Mouse (Mus musculus) adrenal gland, postnatal 4 days (tissue): ENCODE measurements around the gene Mrtfa. TPM values are rescaled to one million over a fixed set of nuclear protein-coding genes. Genes with fewer than 3 reads are reported as not detected.
"Not testable (repeated sequence)": the region's sequence is repeated elsewhere in the genome, so short reads cannot be mapped to it uniquely, and the experiment has no call there.

ENCODE experiments used
- DNase-seq, 2 experiments: peaks; one replicate each; pipeline ENCODE4 v3.0.0; 2021 to 2022; ENCODE audit warnings: low spot score in 2 of 2, mixed read lengths in 2 of 2
- long read RNA-seq, 2 experiments: library from polyadenylated mRNA; stranded (forward); transcript quantifications; one replicate each; pipeline ENCODE4 v2.0.0; 2021
- total RNA-seq, 2 experiments: library from RNA; stranded (reverse); gene quantifications; 2 replicates each; pipeline ENCODE4 v1.2.3; 2021

Gene Mrtfa
- total RNA-seq = 10 to 100 TPM; 33.0 to 39.1 TPM
- long read RNA-seq, experiment 1, full-length matches to known transcripts = 4 of 15 reads
- long read RNA-seq, experiment 1, partial matches to known transcripts = 7 of 15 reads
- long read RNA-seq, experiment 1, other reads (novel, unspliced or antisense) = 4 of 15 reads
- long read RNA-seq, experiment 2, full-length matches to known transcripts = 2 of 11 reads
- long read RNA-seq, experiment 2, partial matches to known transcripts = 4 of 11 reads
- long read RNA-seq, experiment 2, other reads (novel, unspliced or antisense) = 5 of 11 reads

DNA sequence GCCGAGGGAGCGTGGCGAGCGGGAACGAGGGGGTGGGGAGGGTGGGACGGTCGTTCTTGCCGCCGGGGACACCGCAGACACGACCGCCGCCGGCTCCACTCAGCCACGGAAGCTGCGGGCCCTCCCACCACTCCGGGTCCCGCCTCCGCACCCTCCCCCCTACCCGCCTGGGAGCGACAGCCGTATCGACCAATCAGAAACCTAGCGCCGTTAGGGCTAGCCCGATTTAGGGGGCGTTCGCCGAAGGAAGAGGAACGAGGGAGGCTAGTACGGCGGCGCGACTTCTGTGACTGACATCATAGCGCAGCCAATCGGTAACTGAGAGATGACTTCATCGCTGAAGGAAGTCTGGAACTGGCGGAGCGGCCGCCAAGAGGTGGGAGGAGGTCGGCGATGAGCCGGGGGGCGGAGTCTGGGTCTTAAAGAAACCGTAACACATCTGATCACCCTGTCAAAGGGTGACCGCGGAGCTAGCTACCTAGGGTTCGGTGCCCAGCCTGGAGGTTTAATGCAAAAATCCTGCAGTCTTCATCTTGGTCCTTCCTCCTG lies at the start of gene Mrtfa:
Mrtfa (minus strand) TSS at position 128 of the 549 bp plus-strand sequence.
- DNase-seq = peak; percentile 97 to 99

DNA sequence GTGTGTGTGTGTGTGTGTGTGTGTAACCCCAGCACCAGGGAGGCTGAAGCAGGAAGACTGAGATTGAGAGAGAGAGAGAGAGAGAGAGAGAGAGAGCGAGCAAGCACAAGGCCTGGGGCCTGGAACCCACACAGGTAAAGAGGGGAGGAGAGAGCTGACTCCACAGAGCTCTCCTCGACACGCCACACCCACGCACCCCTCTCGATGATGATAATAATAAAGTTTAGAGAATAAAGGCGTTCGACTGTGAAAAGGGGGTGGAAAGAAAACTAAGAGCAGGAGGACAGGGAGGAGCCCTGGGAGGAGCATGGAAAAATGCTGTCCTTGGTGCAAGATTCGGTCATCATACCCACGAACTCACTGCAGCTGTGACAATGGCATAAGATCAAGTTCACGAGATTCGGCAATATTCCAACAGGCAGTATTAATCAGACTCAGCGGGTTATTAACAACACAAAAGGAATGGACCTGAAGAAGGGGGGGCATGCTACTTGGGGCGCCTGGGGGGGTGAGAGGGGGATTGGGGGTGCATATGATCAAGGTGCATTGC lies 49.3 kb upstream of the Mrtfa start:
- no peak for DNase-seq

DNA sequence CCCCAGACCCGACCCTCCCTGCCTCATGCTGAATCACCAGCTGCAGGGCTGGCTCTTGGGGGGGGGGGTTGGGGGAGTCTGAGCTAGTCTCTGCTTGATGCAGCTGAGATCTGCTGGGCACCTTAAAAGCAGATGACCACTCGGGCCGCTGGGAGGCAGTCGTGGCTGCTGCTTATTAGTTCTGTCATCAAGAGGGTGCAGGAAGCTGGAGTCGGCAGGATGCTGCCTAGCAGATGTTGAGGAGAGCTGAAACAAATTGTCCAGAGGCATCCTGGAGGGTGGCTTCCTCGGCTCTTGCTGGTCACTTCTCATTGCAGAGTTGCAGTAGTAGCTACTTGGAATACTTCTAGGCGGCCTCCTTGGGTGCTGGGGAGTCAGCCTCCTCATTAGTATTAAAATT lies 48.7 kb upstream of the Mrtfa start:
- no peak for DNase-seq

- DNase-seq = no peak
Observed at GRCm38 (mm10) chr15:81237471-81237870, 46.9 kb upstream of the Mrtfa start.

DNA sequence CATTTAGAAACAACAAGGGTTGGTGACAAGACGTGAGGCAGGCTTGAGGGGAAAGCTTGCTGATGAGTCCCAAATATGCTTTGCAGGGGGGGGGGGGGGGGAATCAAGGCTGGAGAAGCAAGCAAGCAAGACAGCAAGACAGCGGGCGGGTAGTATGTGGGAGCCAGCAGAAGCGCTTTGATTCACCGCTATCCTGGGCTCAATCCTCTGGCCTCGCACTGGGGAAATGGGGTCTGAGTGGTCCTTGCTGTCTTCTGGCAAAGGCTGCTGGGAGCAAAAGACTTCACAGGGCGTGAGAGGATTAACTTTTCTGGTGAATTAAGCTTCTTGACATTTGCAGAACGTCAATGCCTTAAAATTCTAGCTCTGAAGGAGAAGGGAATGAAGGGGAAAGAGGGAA lies 45.5 kb upstream of the Mrtfa start:
- DNase-seq = no peak

DNA sequence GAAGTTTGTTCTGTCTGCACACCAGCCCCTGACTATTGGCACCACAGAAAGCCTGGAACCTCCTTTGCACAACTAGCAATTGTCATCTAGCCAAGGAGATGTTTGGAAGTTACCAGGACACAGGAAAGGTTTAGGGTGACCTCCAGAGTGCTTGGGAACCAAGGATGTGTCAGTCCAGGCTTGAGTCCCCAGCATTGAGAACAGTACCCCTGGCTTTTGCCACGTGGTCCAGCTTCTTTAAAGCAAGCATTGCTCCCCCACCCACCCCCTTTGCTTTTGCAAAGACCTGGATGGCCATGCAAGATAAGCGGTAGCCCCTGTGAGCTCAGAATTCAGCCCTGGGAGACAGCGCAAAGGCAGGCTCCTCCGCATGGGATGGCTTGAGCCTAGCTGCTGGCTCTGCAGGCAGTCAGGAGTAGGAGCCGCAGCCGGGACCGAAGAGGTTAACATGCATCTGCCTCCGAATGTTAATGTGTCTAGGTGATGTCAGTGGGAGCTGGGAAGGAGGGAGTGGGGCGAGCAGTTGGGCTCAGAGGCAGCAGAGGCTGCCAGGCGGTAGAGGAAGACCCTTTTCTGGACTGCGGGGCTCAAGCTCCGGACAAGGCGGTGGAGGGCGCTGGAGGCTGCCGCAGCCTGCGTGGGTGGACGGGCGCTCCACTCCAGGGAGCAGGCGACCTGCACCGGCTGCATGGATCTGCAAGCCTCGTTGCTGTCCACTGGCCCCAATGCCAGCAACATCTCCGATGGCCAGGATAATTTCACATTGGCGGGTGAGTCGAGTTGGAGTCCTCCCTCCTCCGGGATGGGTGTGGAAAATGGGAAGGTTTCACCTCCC lies 44.7 kb upstream of the Mrtfa start, which contains the start of gene Mchr1:
Mchr1 (plus strand) TSS at position 414 of the 835 bp plus-strand sequence.
- no peak for DNase-seq

DNA sequence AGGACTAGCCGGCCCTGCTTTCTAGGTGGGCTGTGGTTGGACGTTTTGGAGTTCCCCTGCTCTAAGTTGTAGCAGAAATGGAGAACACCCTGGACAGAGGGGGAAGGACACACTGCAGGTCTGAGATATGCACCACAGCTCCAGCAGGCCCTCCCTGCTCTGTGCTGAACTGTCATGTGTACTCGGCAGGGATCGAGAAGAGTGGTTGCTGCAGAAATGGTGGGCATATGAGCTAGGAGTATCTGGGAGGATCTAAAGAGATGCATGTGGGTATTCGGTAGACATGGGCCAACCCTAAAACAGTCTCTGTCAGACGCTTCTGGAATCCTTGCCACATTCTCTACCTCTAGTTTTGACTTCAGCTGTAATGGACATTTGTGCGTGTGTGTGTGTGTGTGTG lies 40.8 kb upstream of the Mrtfa start:
- DNase-seq = no peak

GRCm38 (mm10) chr15:81229791-81230190 lies 39.2 kb upstream of the Mrtfa start:
- no peak for DNase-seq

DNA sequence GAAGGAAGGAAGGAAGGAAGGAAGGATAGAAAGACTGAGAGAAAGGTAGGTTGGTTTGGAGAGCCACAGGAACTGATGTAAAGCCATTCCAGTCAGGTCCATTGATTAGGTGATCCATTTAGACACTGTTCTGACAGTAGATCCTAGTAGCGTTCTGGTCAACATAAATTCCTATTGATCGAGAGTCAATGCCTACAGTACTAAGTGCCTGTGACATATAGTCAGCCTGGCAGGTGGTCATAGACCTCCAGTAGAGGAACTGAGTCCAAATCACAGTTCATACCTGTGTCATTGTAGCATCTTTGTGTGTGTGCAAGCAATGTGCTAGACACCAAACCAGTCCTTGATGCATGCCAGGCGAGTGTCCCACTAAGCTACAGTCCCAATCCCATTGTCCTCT lies 37.7 kb upstream of the Mrtfa start:
- DNase-seq = no peak

- DNase-seq = no peak
Observed at GRCm38 (mm10) chr15:81227275-81227674, 36.7 kb upstream of the Mrtfa start.

- DNase-seq = no peak
Observed at GRCm38 (mm10) chr15:81226796-81227195, 36.2 kb upstream of the Mrtfa start.

- no peak for DNase-seq
Observed at GRCm38 (mm10) chr15:81225732-81226131, 35.2 kb upstream of the Mrtfa start.

DNA sequence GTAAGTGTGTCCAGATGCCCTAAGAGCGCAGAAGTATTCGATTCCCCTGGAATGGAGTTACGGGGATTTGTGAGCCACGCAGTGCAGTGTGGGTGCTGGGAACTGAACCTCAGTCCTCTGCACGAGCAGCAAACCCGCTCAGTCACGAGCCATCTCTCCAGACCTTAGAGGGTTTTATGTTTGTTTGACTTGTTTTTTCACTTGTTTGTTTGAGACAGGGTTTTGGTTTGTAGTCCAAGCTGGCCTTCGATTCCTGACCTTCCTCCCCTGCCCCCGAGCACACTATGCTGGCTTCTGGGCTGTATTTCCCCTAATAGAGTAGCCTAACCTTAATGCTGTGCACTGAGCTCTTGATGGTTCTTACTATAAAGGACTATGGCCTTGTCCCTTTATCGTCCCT lies 34.5 kb upstream of the Mrtfa start:
- DNase-seq = no peak

- DNase-seq = no peak
Observed at GRCm38 (mm10) chr15:81221446-81221845, 30.9 kb upstream of the Mrtfa start.

DNA sequence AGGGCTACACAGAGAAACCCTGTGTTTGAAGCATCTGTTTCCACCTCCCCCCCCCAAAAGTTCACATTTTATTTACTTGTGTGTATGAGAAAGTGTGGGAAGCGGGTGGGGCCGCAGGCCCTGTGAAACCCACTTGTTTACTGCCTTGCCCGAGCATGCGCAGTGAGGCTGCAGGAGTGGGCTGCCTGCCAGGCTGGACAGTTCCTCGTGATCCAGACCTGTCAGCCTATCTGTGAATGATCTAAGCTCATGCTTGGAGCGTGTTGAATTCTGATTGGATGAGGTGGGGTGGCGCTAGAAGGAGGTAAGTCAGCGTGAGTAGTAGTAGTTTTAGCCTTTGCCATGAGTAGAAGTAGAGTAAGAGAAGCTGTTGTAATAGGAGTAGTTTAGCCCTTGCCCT lies 29.5 kb upstream of the Mrtfa start:
- DNase-seq = not testable (repeated sequence)

DNA sequence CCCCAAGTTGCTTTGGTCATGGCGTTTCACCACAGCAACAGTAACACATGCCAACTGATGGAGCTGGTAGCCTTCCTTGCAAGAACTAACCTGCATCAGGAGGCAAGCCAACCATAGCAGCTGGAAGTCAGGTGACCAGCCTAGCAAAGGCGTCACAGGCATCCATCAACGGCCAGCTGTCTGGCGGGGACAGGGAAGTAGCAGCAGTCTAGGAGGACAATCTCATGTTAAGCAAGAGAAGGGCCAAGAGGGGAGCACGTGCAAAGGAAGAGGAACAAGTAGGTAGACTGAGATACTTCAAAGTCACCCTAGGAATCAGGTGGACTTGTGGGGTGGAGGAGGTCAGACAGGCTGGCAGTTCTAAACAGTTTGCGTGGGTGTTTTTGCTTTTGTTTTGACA lies 28.5 kb upstream of the Mrtfa start:
- no peak for DNase-seq

DNA sequence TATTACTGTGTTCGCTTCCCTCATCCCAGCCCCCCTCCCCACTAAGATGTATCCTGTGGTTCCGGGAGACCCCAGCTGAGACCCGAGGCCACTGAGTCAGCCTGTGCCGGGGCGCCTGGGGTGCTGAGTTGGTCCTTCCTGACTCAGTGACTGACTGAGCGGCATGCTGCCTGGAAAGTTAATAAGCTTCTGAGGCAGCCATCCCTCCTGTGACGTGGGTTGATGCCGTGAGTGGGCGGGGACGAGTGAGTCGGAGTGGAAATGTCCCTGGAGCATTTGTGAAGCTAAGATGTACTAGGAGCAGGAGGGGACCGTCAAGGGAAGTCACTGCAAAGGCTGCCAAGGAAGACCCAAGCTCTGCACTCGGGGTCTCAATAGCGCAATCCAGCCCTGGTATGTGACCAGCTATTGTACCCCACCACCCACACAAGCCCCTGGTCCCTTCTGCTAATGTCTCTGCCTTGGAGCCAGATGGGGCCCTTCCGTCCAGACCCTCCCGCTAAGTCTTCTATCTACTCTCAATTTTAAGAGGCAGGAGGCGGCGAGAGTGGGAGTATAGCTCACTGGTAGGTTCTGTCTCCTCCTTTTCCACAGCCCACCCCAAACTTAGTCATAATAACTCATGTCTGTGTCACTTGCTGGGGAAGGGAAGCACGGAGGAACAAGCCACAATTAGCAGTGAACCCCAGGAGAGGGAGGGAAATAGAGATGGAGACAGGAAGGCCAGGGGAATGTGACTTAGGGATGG lies 26.5 kb upstream of the Mrtfa start:
- no peak for DNase-seq

- DNase-seq = no peak
Observed at GRCm38 (mm10) chr15:81212976-81213375, 22.4 kb upstream of the Mrtfa start.

- no peak for DNase-seq
Observed at GRCm38 (mm10) chr15:81210496-81210895, 19.9 kb upstream of the Mrtfa start.

DNA sequence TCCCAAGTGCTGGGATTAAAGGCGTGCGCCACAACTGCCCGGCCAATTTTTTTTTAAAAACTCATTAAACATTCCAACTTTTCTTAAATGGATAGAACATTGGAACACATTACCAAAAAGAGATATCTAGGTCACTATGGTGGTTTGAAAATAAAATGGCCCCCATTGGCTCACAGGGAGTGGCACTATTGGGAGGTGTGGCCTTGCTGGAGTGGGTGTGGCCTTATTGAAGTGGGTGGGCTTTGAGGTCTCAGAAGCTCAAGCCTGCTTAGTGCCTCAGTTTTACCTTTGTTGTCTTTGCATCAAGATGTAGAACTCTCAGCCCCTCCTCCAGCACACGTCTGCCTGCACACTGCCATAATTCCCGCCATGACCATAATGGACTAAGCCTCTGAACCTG lies 11.9 kb upstream of the Mrtfa start:
- DNase-seq = no peak

GRCm38 (mm10) chr15:81199372-81199959 lies 8.9 kb upstream of the Mrtfa start:
- DNase-seq = peak; percentile 25 to 43
